Mouse (Mus musculus): ENCODE results near the gene Osbpl3. TPM values are rescaled to one million over a fixed set of nuclear protein-coding genes. Genes with fewer than 3 reads are reported as not detected.

Osbpl3 gene
- polyA plus RNA-seq, 1 experiment from 2014 or later, result 9.7 TPM

GRCm38 (mm10) chr6:50381504-50382091, 74.4 kb downstream of the Osbpl3 start:
- Histone ChIP-seq H3K27me3 (replicated peaks; ENCODE audit: control insufficient read depth, insufficient read depth, low read length) (no peaks in the 10 kb centered on the region), H3K9me3 (ENCODE audit: control insufficient read depth, low read length) (no peaks in the 10 kb centered on the region), H3K9ac (ENCODE audit: low read depth, low read length) (no peak overlapping the region), H3K4me2 (ENCODE audit: low read depth, low read length) (peak overlapping the region; percentile 49), H3K27ac (replicated peaks; ENCODE audit: low read depth, low read length) (peak overlapping the region; percentile 58), H3K4me3 (ENCODE audit: low read depth, low read length) (peak overlapping the region; percentile 23), H3K36me3 (ENCODE audit: control insufficient read depth, insufficient read depth, low read length) (no peaks in the 10 kb centered on the region), H3K4me1 (ENCODE audit: control insufficient read depth, insufficient read depth, low read length) (peaks cover 42% of the 10 kb centered on the region)
- DNase-seq (ENCODE audit: low spot score), result peak; percentile 80
- WGBS, result 13% methylated on average over 11 of the region's 11 CpGs
- ATAC-seq (ENCODE audit: low read depth), result peak; percentile 85

GRCm38 (mm10) chr6:50379740-50380139, 76.3 kb downstream of the Osbpl3 start:
- no peaks in the 10 kb centered on the region for H3K36me3 ChIP-seq (ENCODE audit: control insufficient read depth, insufficient read depth, low read length)
- H3K9me3 ChIP-seq (ENCODE audit: control insufficient read depth, low read length), result no peaks in the 10 kb centered on the region
- WGBS, result 48% methylated on average over 4 of the region's 4 CpGs
- DNase-seq (ENCODE audit: low spot score) (peak; percentile 48), ATAC-seq (ENCODE audit: low read depth) (no peak)
- H3K27ac ChIP-seq (replicated peaks; ENCODE audit: low read depth, low read length), result peak overlapping the region; percentile 62
- no peak overlapping the region for H3K9ac ChIP-seq (ENCODE audit: low read depth, low read length)
- H3K4me3 ChIP-seq (ENCODE audit: low read depth, low read length), result no peak overlapping the region
- no peaks in the 10 kb centered on the region for H3K27me3 ChIP-seq (replicated peaks; ENCODE audit: control insufficient read depth, insufficient read depth, low read length)
- H3K4me1 ChIP-seq (ENCODE audit: control insufficient read depth, insufficient read depth, low read length), result peaks cover 42% of the 10 kb centered on the region
- no peak overlapping the region for H3K4me2 ChIP-seq (ENCODE audit: low read depth, low read length)

- no peaks in the 10 kb centered on the region for H3K9me3 ChIP-seq (ENCODE audit: control insufficient read depth, low read length)
- ATAC-seq (ENCODE audit: low read depth), result no peak
- H3K27me3 ChIP-seq (replicated peaks; ENCODE audit: control insufficient read depth, insufficient read depth, low read length), result no peaks in the 10 kb centered on the region
- no peaks in the 10 kb centered on the region for H3K36me3 ChIP-seq (ENCODE audit: control insufficient read depth, insufficient read depth, low read length)
- peaks cover 42% of the 10 kb centered on the region for H3K4me1 ChIP-seq (ENCODE audit: control insufficient read depth, insufficient read depth, low read length)
- peak overlapping the region; percentile 62; the same call in 1 of the 2 replicates for H3K27ac ChIP-seq (replicated peaks; ENCODE audit: low read depth, low read length)
- peak; percentile 61 for DNase-seq (ENCODE audit: low spot score)
- 36% methylated on average over 5 of the region's 5 CpGs for WGBS
- no peak overlapping the region for H3K4me2 ChIP-seq (ENCODE audit: low read depth, low read length)
- no peak overlapping the region for H3K9ac ChIP-seq (ENCODE audit: low read depth, low read length)
- no peak overlapping the region for H3K4me3 ChIP-seq (ENCODE audit: low read depth, low read length)
Measured at GRCm38 (mm10) chr6:50379136-50379535, 76.9 kb downstream of the Osbpl3 start.

- Histone ChIP-seq H3K27ac (replicated peaks; ENCODE audit: low read depth, low read length) (0 out of 2 replicates have a peak overlapping the region, but pooled peaks have one; percentile 62), H3K9ac (ENCODE audit: low read depth, low read length) (no peak overlapping the region), H3K4me3 (ENCODE audit: low read depth, low read length) (no peak overlapping the region), H3K36me3 (ENCODE audit: control insufficient read depth, insufficient read depth, low read length) (no peaks in the 10 kb centered on the region), H3K9me3 (ENCODE audit: control insufficient read depth, low read length) (no peaks in the 10 kb centered on the region), H3K4me1 (ENCODE audit: control insufficient read depth, insufficient read depth, low read length) (peaks cover 43% of the 10 kb centered on the region), H3K4me2 (ENCODE audit: low read depth, low read length) (no peak overlapping the region), H3K27me3 (replicated peaks; ENCODE audit: control insufficient read depth, insufficient read depth, low read length) (no peaks in the 10 kb centered on the region)
- DNase-seq (ENCODE audit: low spot score) (peak; percentile 35), ATAC-seq (ENCODE audit: low read depth) (0 out of 2 replicates have a peak, but pooled peaks have one; percentile 5)
- WGBS, result 57% methylated on average over 21 of the region's 21 CpGs
Measured at GRCm38 (mm10) chr6:50377742-50378720, 78.0 kb downstream of the Osbpl3 start.

- no peak overlapping the region for H3K27ac ChIP-seq (replicated peaks; ENCODE audit: low read depth, low read length)
- no peak overlapping the region for H3K9ac ChIP-seq (ENCODE audit: low read depth, low read length)
- no peak for ATAC-seq (ENCODE audit: low read depth)
- H3K27me3 ChIP-seq (replicated peaks; ENCODE audit: control insufficient read depth, insufficient read depth, low read length), result no peaks in the 10 kb centered on the region
- H3K9me3 ChIP-seq (ENCODE audit: control insufficient read depth, low read length), result no peaks in the 10 kb centered on the region
- WGBS, result 97% methylated on average over 1 of the region's 1 CpGs
- no peak for DNase-seq (ENCODE audit: low spot score)
- H3K4me2 ChIP-seq (ENCODE audit: low read depth, low read length), result no peak overlapping the region
- H3K4me3 ChIP-seq (ENCODE audit: low read depth, low read length), result no peak overlapping the region
- H3K4me1 ChIP-seq (ENCODE audit: control insufficient read depth, insufficient read depth, low read length), result peaks cover 37% of the 10 kb centered on the region
- no peaks in the 10 kb centered on the region for H3K36me3 ChIP-seq (ENCODE audit: control insufficient read depth, insufficient read depth, low read length)
Measured at GRCm38 (mm10) chr6:50376684-50377083, 79.3 kb downstream of the Osbpl3 start.

GRCm38 (mm10) chr6:50372516-50373424, 83.2 kb downstream of the Osbpl3 start:
- peak; percentile 31; the same call in 1 of the 2 replicates for ATAC-seq (ENCODE audit: low read depth)
- Histone ChIP-seq H3K4me1 (ENCODE audit: control insufficient read depth, insufficient read depth, low read length) (peaks cover 7% of the 10 kb centered on the region; the same call in 1 of the 2 replicates), H3K4me3 (ENCODE audit: low read depth, low read length) (no peak overlapping the region), H3K9me3 (ENCODE audit: control insufficient read depth, low read length) (no peaks in the 10 kb centered on the region), H3K4me2 (ENCODE audit: low read depth, low read length) (no peak overlapping the region), H3K9ac (ENCODE audit: low read depth, low read length) (no peak overlapping the region), H3K27ac (replicated peaks; ENCODE audit: low read depth, low read length) (no peak overlapping the region), H3K27me3 (replicated peaks; ENCODE audit: control insufficient read depth, insufficient read depth, low read length) (no peaks in the 10 kb centered on the region), H3K36me3 (ENCODE audit: control insufficient read depth, insufficient read depth, low read length) (no peaks in the 10 kb centered on the region)
- WGBS, result 72% methylated on average over 5 of the region's 5 CpGs
- peak; percentile 36 for DNase-seq (ENCODE audit: low spot score)

GRCm38 (mm10) chr6:50371501-50372086, 84.4 kb downstream of the Osbpl3 start:
- 0 out of 2 replicates have a peak, but pooled peaks cover 4% of the 10 kb centered on the region for H3K4me1 ChIP-seq (ENCODE audit: control insufficient read depth, insufficient read depth, low read length)
- H3K27ac ChIP-seq (replicated peaks; ENCODE audit: low read depth, low read length), result no peak overlapping the region
- ATAC-seq (ENCODE audit: low read depth) (no peak), DNase-seq (ENCODE audit: low spot score) (no peak)
- no peaks in the 10 kb centered on the region for H3K9me3 ChIP-seq (ENCODE audit: control insufficient read depth, low read length)
- no peak overlapping the region for H3K4me3 ChIP-seq (ENCODE audit: low read depth, low read length)
- H3K9ac ChIP-seq (ENCODE audit: low read depth, low read length), result no peak overlapping the region
- no peaks in the 10 kb centered on the region for H3K36me3 ChIP-seq (ENCODE audit: control insufficient read depth, insufficient read depth, low read length)
- no peaks in the 10 kb centered on the region for H3K27me3 ChIP-seq (replicated peaks; ENCODE audit: control insufficient read depth, insufficient read depth, low read length)
- H3K4me2 ChIP-seq (ENCODE audit: low read depth, low read length), result no peak overlapping the region
- 75% methylated on average over 8 of the region's 8 CpGs for WGBS
